Mouse (Mus musculus) stomach, postnatal 0 days (tissue): ENCODE results near the gene Gm21921. TPM values are rescaled to one million over a fixed set of nuclear protein-coding genes. Genes with fewer than 3 reads are reported as not detected.
"Not testable (repeated sequence)": the region's sequence is repeated elsewhere in the genome, so short reads cannot be mapped to it uniquely, and the experiment has no call there.

Source experiments
- ATAC-seq: fragments of 200-750 bp; cut with Nextera tagmentation; 2 replicates; pipeline ENCODE4 v1.8.0; 2017; ENCODE audit not compliant: low FRiP score, low TSS enrichment
- DNase-seq: peaks from one replicate; pipeline ENCODE4 v3.0.0-alpha.2; 2016; ENCODE audit warnings: low spot score
- H3K27ac ChIP-seq: fragments of 300-500 bp; sonication (generic); replicated peaks from 2 replicates; pipeline ENCODE4 v1.5.1; 2014; ENCODE audit warnings: mild to moderate bottlenecking, control low read depth
- H3K27me3 ChIP-seq: fragments of 300-500 bp; sonication (generic); 2 replicates; pipeline ENCODE4 v1.6.1; 2014; ENCODE audit warnings: low read length; ENCODE audit not compliant: control insufficient read depth, insufficient read depth
- H3K36me3 ChIP-seq: fragments of 300-500 bp; sonication (generic); 2 replicates; pipeline ENCODE4 v1.6.1; 2014; ENCODE audit warnings: low read length, mixed read lengths; ENCODE audit not compliant: control insufficient read depth, insufficient read depth
- H3K4me1 ChIP-seq: fragments of 300-500 bp; sonication (generic); replicated peaks from 2 replicates; pipeline ENCODE4 v1.6.1; 2014; ENCODE audit warnings: antibody characterized with exemption; ENCODE audit not compliant: control insufficient read depth, insufficient read depth
- H3K4me2 ChIP-seq: fragments of 300-500 bp; sonication (generic); replicated peaks from 2 replicates; pipeline ENCODE4 v1.6.1; 2014; ENCODE audit warnings: low read depth, mild to moderate bottlenecking, control low read depth, moderate library complexity
- H3K4me3 ChIP-seq: fragments of 300-500 bp; sonication (generic); 2 replicates; pipeline ENCODE4 v1.5.1; 2014; ENCODE audit warnings: low read depth, low read length, control low read depth
- H3K9ac ChIP-seq: fragments of 300-500 bp; sonication (generic); 2 replicates; pipeline ENCODE4 v1.6.1; 2014; ENCODE audit warnings: mild to moderate bottlenecking, low read length, control low read depth, mixed read lengths
- H3K9me3 ChIP-seq: fragments of 300-500 bp; sonication (generic); 2 replicates; pipeline ENCODE4 v1.6.1; 2016; ENCODE audit warnings: low read length; ENCODE audit not compliant: control insufficient read depth
- WGBS: fragments of 180-500 bp; shearing (Covaris S2); extraction: QIAGEN DNeasy Blood & Tissue Kit; methylation state at CpG from one replicate; pipeline ENCODE4 v1.1.7; 2014; 5-methylcytosine and 5-hydroxymethylcytosine counted together
- polyA plus RNA-seq: library from polyadenylated mRNA; unstranded; fragments of >200 nt; fragmentation: Nextera tagmentation; extraction: Ambion mirVana; gene quantifications from 2 replicates; pipeline ENCODE4 v1.2.1, GENCODE M21; 2015

Gm21921 gene
- polyA plus RNA-seq, result not detected in 2 replicates

- not testable (repeated sequence) for H3K36me3 ChIP-seq, H3K9ac ChIP-seq, H3K27me3 ChIP-seq, H3K4me2 ChIP-seq, H3K4me3 ChIP-seq, H3K4me1 ChIP-seq, ATAC-seq, H3K9me3 ChIP-seq, DNase-seq, H3K27ac ChIP-seq
- no CpG with 5 or more reads among the region's 2 CpGs for WGBS
Measured at GRCm38 (mm10) chrY:24796143-24796542, at the start of gene Gm21921. TSS of gene Gm21921 (minus strand) at chrY:24796243.
